Mouse (Mus musculus): ENCODE results near the gene Pcif1.

DNA sequence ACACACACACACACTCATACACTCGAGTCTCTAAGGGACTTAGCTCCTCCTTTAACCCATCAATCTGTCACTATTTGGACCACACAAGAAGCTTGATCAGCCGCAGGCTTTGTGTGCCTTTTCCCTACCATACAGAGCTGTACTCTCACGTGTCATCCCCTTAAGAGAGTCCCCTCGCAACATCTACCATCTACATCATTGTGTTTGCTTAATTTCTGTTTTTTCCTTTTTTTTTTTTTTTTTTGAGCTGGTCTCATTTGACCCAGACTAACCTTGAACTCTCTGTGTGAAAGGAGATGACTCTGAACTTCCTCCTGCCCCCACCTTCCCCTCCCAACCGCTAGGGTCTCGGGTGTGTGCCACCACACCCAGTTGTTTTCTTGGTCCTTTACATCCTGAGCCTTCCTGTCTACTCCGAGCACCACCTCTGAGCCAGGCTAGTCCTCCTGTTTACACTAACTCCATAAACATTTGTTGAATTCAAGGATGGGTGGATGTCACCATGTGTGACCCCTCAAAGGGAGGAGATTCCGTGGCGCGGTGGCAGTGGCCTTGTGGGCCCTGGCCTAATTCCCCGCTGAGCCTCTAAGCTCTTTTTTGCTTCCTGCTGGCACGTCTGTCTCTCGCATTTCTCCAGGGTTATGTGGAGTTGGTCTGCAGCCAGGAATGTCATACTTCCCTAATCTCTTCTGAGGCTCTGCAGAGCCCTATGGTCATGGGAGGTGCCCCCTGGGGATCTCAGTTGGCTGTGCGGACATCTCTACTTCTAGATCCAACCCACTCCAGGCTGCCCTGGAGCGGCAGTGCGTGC, 12.2 kb upstream of the Pcif1 start:
- TF ChIP-seq CTCF (IDR thresholded peaks at IDR 0.05; ENCODE audit: extremely low read depth, insufficient read depth, low read length) (no peak), POLR2A (IDR thresholded peaks at IDR 0.05; ENCODE audit: extremely low read depth, insufficient read depth, low read length) (no peak)

All from cortical plate, adult 2 months (tissue).